Mouse (Mus musculus) midbrain, embryonic 12.5 days (tissue): Measurements from ENCODE around the gene Zbtb3. TPM values are rescaled to one million over a fixed set of nuclear protein-coding genes. Genes with fewer than 3 reads are reported as not detected.
"Not testable (repeated sequence)": the region's sequence is repeated elsewhere in the genome, so short reads cannot be mapped to it uniquely, and the experiment has no call there.

Experiments
- ATAC-seq: fragments of 200-750 bp; cut with Nextera tagmentation; 2 replicates; pipeline ENCODE4 v1.8.0; 2017; ENCODE audit warnings: low read depth, moderate TSS enrichment, moderate library complexity; ENCODE audit not compliant: low FRiP score
- H3K27ac ChIP-seq: fragments of 300-500 bp; sonication (generic); replicated peaks from 2 replicates; pipeline ENCODE4 v1.5.1; 2016; ENCODE audit warnings: mild to moderate bottlenecking
- H3K27me3 ChIP-seq: fragments of 300-500 bp; sonication (generic); 2 replicates; pipeline ENCODE4 v1.6.1; 2016; ENCODE audit warnings: mild to moderate bottlenecking
- H3K36me3 ChIP-seq: fragments of 300-500 bp; sonication (generic); 2 replicates; pipeline ENCODE4 v1.6.1; 2016
- H3K4me1 ChIP-seq: fragments of 300-500 bp; sonication (generic); 2 replicates; pipeline ENCODE4 v1.6.1; 2016
- H3K4me2 ChIP-seq: fragments of 300-500 bp; sonication (generic); replicated peaks from 2 replicates; pipeline ENCODE4 v1.6.1; 2016; ENCODE audit warnings: mild to moderate bottlenecking, moderate library complexity
- H3K4me3 ChIP-seq: fragments of 300-500 bp; sonication (generic); 2 replicates; pipeline ENCODE4 v1.5.1; 2016; ENCODE audit warnings: mild to moderate bottlenecking
- H3K9ac ChIP-seq: fragments of 300-500 bp; sonication (generic); replicated peaks from 2 replicates; pipeline ENCODE4 v1.6.1; 2016; ENCODE audit warnings: mild to moderate bottlenecking, moderate library complexity
- H3K9me3 ChIP-seq: fragments of 300-500 bp; sonication (generic); 2 replicates; pipeline ENCODE4 v1.6.1; 2016; ENCODE audit warnings: mild to moderate bottlenecking
- WGBS: fragments of 180-500 bp; shearing (Covaris S2); methylation state at CpG from one replicate; pipeline ENCODE4 v1.1.7; 2016; 5-methylcytosine and 5-hydroxymethylcytosine counted together
- polyA plus RNA-seq: library from polyadenylated mRNA; unstranded; fragments of >200 nt; fragmentation: Nextera tagmentation; extraction: Ambion mirVana; gene quantifications from 2 replicates; pipeline ENCODE4 v1.2.1, GENCODE M21; 2016

Gene Zbtb3
- polyA plus RNA-seq, 1 experiment from 2014 or later, result 8.8 TPM

- Histone ChIP-seq H3K9ac (no peak overlapping the region), H3K9me3 (no peaks in the 10 kb centered on the region), H3K27me3 (no peaks in the 10 kb centered on the region), H3K27ac (no peak overlapping the region), H3K36me3 (peaks cover 79% of the 10 kb centered on the region), H3K4me2 (no peak overlapping the region), H3K4me3 (no peak overlapping the region), H3K4me1 (no peaks in the 10 kb centered on the region; the same call in 1 of the 2 replicates)
- 91% methylated on average over 4 of the region's 4 CpGs for WGBS
- no peak for ATAC-seq
Observed at GRCm38 (mm10) chr19:8832971-8833370, 30.6 kb downstream of the Zbtb3 start.

- H3K4me3 ChIP-seq, ATAC-seq, H3K9me3 ChIP-seq, H3K4me2 ChIP-seq, H3K9ac ChIP-seq, H3K27me3 ChIP-seq: not testable (repeated sequence)
- Histone ChIP-seq H3K27ac (peak overlapping the region; percentile 97), H3K36me3 (peaks cover 51% of the 10 kb centered on the region), H3K4me1 (peaks cover 28% of the 10 kb centered on the region)
- 97% methylated on average over 10 of the region's 10 CpGs for WGBS
Observed at GRCm38 (mm10) chr19:8836327-8836726, 34.0 kb downstream of the Zbtb3 start.

- WGBS, result 2% methylated on average over 38 of the region's 38 CpGs
- Histone ChIP-seq H3K4me2 (peak within 1 kb of the TSS; percentile 73), H3K4me1 (peaks cover 28% of the 10 kb centered on the region), H3K9me3 (no peaks in the 10 kb centered on the region), H3K27me3 (no peaks in the 10 kb centered on the region), H3K9ac (peak within 1 kb of the TSS; percentile 82), H3K4me3 (peak within 1 kb of the TSS; percentile 59), H3K27ac (peak within 1 kb of the TSS; percentile 97), H3K36me3 (peaks cover 47% of the 10 kb centered on the region)
- ATAC-seq, result peak; percentile 77
Observed at GRCm38 (mm10) chr19:8837251-8837791, 35.0 kb downstream of the Zbtb3 start, which contains the start of gene Bscl2. Gene Bscl2, plus strand, starts transcription at chr19:8837467.

- WGBS, result 14% methylated on average over 15 of the region's 15 CpGs
- peaks cover 46% of the 10 kb centered on the region for H3K36me3 ChIP-seq
Observed at GRCm38 (mm10) chr19:8838041-8838730, 35.8 kb downstream of the Zbtb3 start.

GRCm38 (mm10) chr19:8839103-8839907, 37.0 kb downstream of the Zbtb3 start, which contains the start of gene Gng3:
Gene Gng3, minus strand, starts transcription at chr19:8839194.
- Histone ChIP-seq H3K4me3 (peak within 1 kb of the TSS; percentile 59), H3K4me2 (peak within 1 kb of the TSS; percentile 73), H3K27ac (peak within 1 kb of the TSS; percentile 97), H3K9me3 (no peaks in the 10 kb centered on the region), H3K4me1 (peaks cover 28% of the 10 kb centered on the region), H3K9ac (peak within 1 kb of the TSS; percentile 82), H3K36me3 (peaks cover 35% of the 10 kb centered on the region), H3K27me3 (no peaks in the 10 kb centered on the region)
- ATAC-seq, result peak; percentile 84
- WGBS, result 33% methylated on average over 11 of the region's 11 CpGs

More at GRCm38 (mm10) chr19:8838041-8838730, 35.8 kb downstream of the Zbtb3 start:
- H3K4me3 ChIP-seq, result peak overlapping the region; percentile 59
- peak overlapping the region; percentile 73 for H3K4me2 ChIP-seq
- H3K27ac ChIP-seq, result peak overlapping the region; percentile 97
- H3K9ac ChIP-seq, result peak overlapping the region; percentile 82
- H3K4me1 ChIP-seq, result peaks cover 28% of the 10 kb centered on the region
- H3K27me3 ChIP-seq, result no peaks in the 10 kb centered on the region
- no peaks in the 10 kb centered on the region for H3K9me3 ChIP-seq
- 0 out of 2 replicates have a peak, but pooled peaks have one; percentile 11 for ATAC-seq

- ATAC-seq, result peak; percentile 42
- peak overlapping the region; percentile 59 for H3K4me3 ChIP-seq
- WGBS, result 17% methylated on average over 29 of the region's 29 CpGs
Observed at GRCm38 (mm10) chr19:8839908-8840791, 37.8 kb downstream of the Zbtb3 start.

GRCm38 (mm10) chr19:8841012-8841411, 38.7 kb downstream of the Zbtb3 start:
- WGBS, result 88% methylated on average over 7 of the region's 7 CpGs

More at GRCm38 (mm10) chr19:8839908-8840791, 37.8 kb downstream of the Zbtb3 start:
- Histone ChIP-seq H3K36me3 (peaks cover 27% of the 10 kb centered on the region), H3K4me1 (peaks cover 28% of the 10 kb centered on the region), H3K4me2 (peak overlapping the region; percentile 73), H3K27ac (peak overlapping the region; percentile 97), H3K9ac (peak overlapping the region; percentile 72), H3K9me3 (no peaks in the 10 kb centered on the region), H3K27me3 (no peaks in the 10 kb centered on the region)

GRCm38 (mm10) chr19:8842961-8843360, 40.6 kb downstream of the Zbtb3 start:
- no peaks in the 10 kb centered on the region for H3K27me3 ChIP-seq
- H3K4me1 ChIP-seq, result peaks cover 28% of the 10 kb centered on the region
- H3K27ac ChIP-seq, result no peak overlapping the region
- no peak overlapping the region for H3K4me3 ChIP-seq
- H3K36me3 ChIP-seq, result peaks cover 48% of the 10 kb centered on the region
- no peak overlapping the region for H3K9ac ChIP-seq
- 87% methylated on average over 6 of the region's 6 CpGs for WGBS
- H3K9me3 ChIP-seq, result no peaks in the 10 kb centered on the region
- H3K4me2 ChIP-seq, result no peak overlapping the region
- ATAC-seq, result no peak

More at GRCm38 (mm10) chr19:8841012-8841411, 38.7 kb downstream of the Zbtb3 start:
- Histone ChIP-seq H3K27me3 (no peaks in the 10 kb centered on the region), H3K36me3 (peaks cover 28% of the 10 kb centered on the region), H3K4me3 (peak overlapping the region; percentile 59), H3K9ac (peak overlapping the region; percentile 72), H3K4me1 (peaks cover 28% of the 10 kb centered on the region), H3K27ac (no peak overlapping the region), H3K9me3 (no peaks in the 10 kb centered on the region), H3K4me2 (peak overlapping the region; percentile 73)
- ATAC-seq, result no peak

GRCm38 (mm10) chr19:8844371-8845129, 42.2 kb downstream of the Zbtb3 start:
- Histone ChIP-seq H3K27ac (no peak overlapping the region), H3K4me2 (no peak overlapping the region), H3K4me3 (no peak overlapping the region), H3K9ac (no peak overlapping the region), H3K4me1 (peaks cover 16% of the 10 kb centered on the region), H3K9me3 (no peaks in the 10 kb centered on the region), H3K36me3 (peaks cover 59% of the 10 kb centered on the region), H3K27me3 (no peaks in the 10 kb centered on the region)
- ATAC-seq, result no peak
- WGBS, result 57% methylated on average over 5 of the region's 5 CpGs

- Histone ChIP-seq H3K27me3 (no peaks in the 10 kb centered on the region), H3K9ac (no peak overlapping the region), H3K9me3 (no peaks in the 10 kb centered on the region), H3K4me2 (no peak overlapping the region), H3K36me3 (peaks cover 40% of the 10 kb centered on the region), H3K27ac (no peak overlapping the region), H3K4me3 (no peak overlapping the region), H3K4me1 (no peaks in the 10 kb centered on the region)
- no peak for ATAC-seq
- 79% methylated on average over 5 of the region's 5 CpGs for WGBS
Observed at GRCm38 (mm10) chr19:8848356-8848755, 46.0 kb downstream of the Zbtb3 start.
